In genomic region chr2:170503343-170503742, GRCm38 (mm10) we compare ENCODE assay signal across 20 mouse cellular contexts. TPM values are rescaled to one million over a fixed set of nuclear protein-coding genes. Genes with fewer than 3 reads are reported as not detected.
A peak's percentile ranks its signal among the peaks of the same experiment; 100 is the strongest.
DNase-seq lines count a peak whose midpoint lies in the region; ATAC-seq and TF ChIP-seq lines count a peak whose summit lies in the region.
"Had no signal": no experiment of that assay in that cellular context is flagged by ENCODE, and none has a peak within 500 bp of the region (broad histone marks: within the 10 kb centered on the region; RNA-seq: fewer than 3 reads in every experiment).

No protein-coding gene starts in this region.

- no peak overlapping the region for H3K4me3 ChIP-seq in heart, postnatal 0 days (ENCODE audit: low read depth, low read length)
- H3K4me3 ChIP-seq in intestine, embryonic 16.5 days (ENCODE audit: low read length) = no peak overlapping the region
- H3K4me3 ChIP-seq: hindbrain, embryonic 10.5 days; kidney, embryonic 15.5 days; stomach, embryonic 15.5 days had no signal

- no peak overlapping the region for H3K9ac ChIP-seq in heart, postnatal 0 days (replicated peaks; ENCODE audit: low read depth, low read length)
- no peak overlapping the region for H3K9ac ChIP-seq in intestine, embryonic 16.5 days (ENCODE audit: low read depth, low read length)
- H3K9ac ChIP-seq: kidney, embryonic 15.5 days; stomach, embryonic 15.5 days had no signal

- TF ChIP-seq EP300 in heart, postnatal 0 days (IDR thresholded peaks at IDR 0.05; ENCODE audit: low read depth) = no peak

- H3K27me3 ChIP-seq in heart, postnatal 0 days (ENCODE audit: control insufficient read depth, insufficient read depth, low read length) = peaks cover 79% of the 10 kb centered on the region
- H3K27me3 ChIP-seq in intestine, embryonic 16.5 days (replicated peaks; ENCODE audit: control insufficient read depth, insufficient read depth, low read length) = peaks cover 6% of the 10 kb centered on the region; the same call in 1 of the 2 replicates

- ATAC-seq in heart, postnatal 0 days (ENCODE audit: insufficient read depth, low read depth) = peak; percentile 60; the same call in 1 of the 2 replicates
- ATAC-seq in megakaryocyte, adult 5-6 weeks (ENCODE audit: poor library complexity, severe bottlenecking) = peak; percentile 33; the same call in 1 of the 2 replicates
- ATAC-seq in intestine, embryonic 16.5 days = no peak

- WGBS in heart, postnatal 0 days = 12% methylated on average over 8 of the region's 8 CpGs
- 36% methylated on average over 8 of the region's 8 CpGs for WGBS in intestine, embryonic 16.5 days

- no peaks in the 10 kb centered on the region for H3K4me1 ChIP-seq in heart, postnatal 0 days (ENCODE audit: control insufficient read depth, insufficient read depth)
- no peaks in the 10 kb centered on the region for H3K4me1 ChIP-seq in intestine, embryonic 16.5 days (ENCODE audit: control insufficient read depth, insufficient read depth, low read length)
- H3K4me1 ChIP-seq: stomach, embryonic 15.5 days had no signal

- no peak overlapping the region for H3K27ac ChIP-seq in heart, postnatal 0 days (ENCODE audit: low read depth)
- no peak overlapping the region for H3K27ac ChIP-seq in intestine, embryonic 16.5 days (ENCODE audit: low read length)
- H3K27ac ChIP-seq: hindbrain, embryonic 10.5 days; kidney, embryonic 15.5 days; stomach, embryonic 15.5 days had no signal

- no peaks in the 10 kb centered on the region for H3K36me3 ChIP-seq in heart, postnatal 0 days (replicated peaks; ENCODE audit: control insufficient read depth, insufficient read depth, low read length)
- no peaks in the 10 kb centered on the region for H3K36me3 ChIP-seq in intestine, embryonic 16.5 days (ENCODE audit: control insufficient read depth, insufficient read depth, low read length)
- H3K36me3 ChIP-seq: hindbrain, embryonic 10.5 days; kidney, embryonic 15.5 days; stomach, embryonic 15.5 days had no signal

- H3K9me3 ChIP-seq in heart, postnatal 0 days (replicated peaks; ENCODE audit: control insufficient read depth, low read length) = no peaks in the 10 kb centered on the region
- H3K9me3 ChIP-seq in intestine, embryonic 16.5 days (ENCODE audit: control insufficient read depth, low read length) = no peaks in the 10 kb centered on the region
- H3K9me3 ChIP-seq: hindbrain, embryonic 10.5 days; kidney, embryonic 15.5 days; stomach, embryonic 15.5 days had no signal

- TF ChIP-seq CTCF in heart, postnatal 0 days (IDR thresholded peaks at IDR 0.05; ENCODE audit: low read depth) = no peak

- H3K4me2 ChIP-seq in heart, postnatal 0 days (ENCODE audit: low read depth, low read length) = no peak overlapping the region; the same call in 1 of the 2 replicates
- no peak overlapping the region for H3K4me2 ChIP-seq in intestine, embryonic 16.5 days (ENCODE audit: low read depth, low read length)
- H3K4me2 ChIP-seq: heart, embryonic 11.5 days; kidney, embryonic 15.5 days; stomach, embryonic 15.5 days had no signal

- DNase-seq in heart, postnatal 0 days (ENCODE audit: low spot score) = peak; percentile 47
- DNase-seq in heart, adult 9 months (ENCODE audit: low spot score in 2 of 2) = no peak
- DNase-seq in 416B (ENCODE audit: low read depth) = peak; percentile 77
- DNase-seq in NIH3T3 (ENCODE audit: low read depth) = peak; percentile 61
- no peak for DNase-seq in ovary, postnatal 10 days (ENCODE audit: low spot score)
- DNase-seq: cerebellum, postnatal 36 days; gastrocnemius, postnatal 10 days; liver; lung, adult 2 months; right cerebral cortex, adult 18-20 months; spleen, adult 18-20 months; thymus, postnatal 14 days had no signal

RNA-seq across cellular contexts. Expression of gene Cyp24a1, which starts 6.4 kb away (rescaled TPM):
- not detected in 2 replicates for total RNA-seq in heart, postnatal 0 days (2014; rRNA removed; ENCODE audit: low replicate concordance)
- polyA plus RNA-seq in heart, postnatal 0 days (2015; fragmentation: Nextera tagmentation; extraction: Ambion mirVana) = not detected in 2 replicates
- not detected in 2 replicates for total RNA-seq in megakaryocyte, adult 5-6 weeks (2015)
- total RNA-seq in megakaryocyte, adult 5-6 weeks (2017) = not detected in 2 replicates
- not detected in 2 replicates for polyA plus RNA-seq in intestine, embryonic 16.5 days (2015; fragmentation: Nextera tagmentation; extraction: Ambion mirVana)
- total RNA-seq: gastrocnemius, postnatal 10 days; left cerebral cortex, postnatal 25 days had no signal
- polyA plus RNA-seq: embryonic facial prominence, embryonic 11.5 days; heart, embryonic 11.5 days; lung, adult 2 months; stomach, embryonic 15.5 days had no signal

RNA-seq across cellular contexts. Expression of gene Pfdn4, which starts 7.1 kb away (rescaled TPM):
- 11.4 and 30.2 TPM in 2 replicates for total RNA-seq in heart, postnatal 0 days (2014; rRNA removed; ENCODE audit: low replicate concordance)
- polyA plus RNA-seq in heart, postnatal 0 days (2015; fragmentation: Nextera tagmentation; extraction: Ambion mirVana) = 42.1 and 46.2 TPM in 2 replicates
- 44.2 and 51.0 TPM in 2 replicates for total RNA-seq in megakaryocyte, adult 5-6 weeks (2015)
- total RNA-seq in megakaryocyte, adult 5-6 weeks (2017) = 67.5 and 93.4 TPM in 2 replicates
- polyA plus RNA-seq in intestine, embryonic 16.5 days (2015; fragmentation: Nextera tagmentation; extraction: Ambion mirVana) = 46.6 and 48.5 TPM in 2 replicates

Comparison
In these comparisons a context has a peak if more than half of its experiments do, and no peak if none do; other contexts are left out.
1. DNase-seq: peak in heart, postnatal 0 days (single experiment), 416B (single experiment) and NIH3T3 (single experiment); none in heart, adult 9 months (0 of 2) and ovary, postnatal 10 days (single experiment).